Mouse (Mus musculus): Measurements from ENCODE around the gene Gna14.

The Gna14 gene

DNA sequence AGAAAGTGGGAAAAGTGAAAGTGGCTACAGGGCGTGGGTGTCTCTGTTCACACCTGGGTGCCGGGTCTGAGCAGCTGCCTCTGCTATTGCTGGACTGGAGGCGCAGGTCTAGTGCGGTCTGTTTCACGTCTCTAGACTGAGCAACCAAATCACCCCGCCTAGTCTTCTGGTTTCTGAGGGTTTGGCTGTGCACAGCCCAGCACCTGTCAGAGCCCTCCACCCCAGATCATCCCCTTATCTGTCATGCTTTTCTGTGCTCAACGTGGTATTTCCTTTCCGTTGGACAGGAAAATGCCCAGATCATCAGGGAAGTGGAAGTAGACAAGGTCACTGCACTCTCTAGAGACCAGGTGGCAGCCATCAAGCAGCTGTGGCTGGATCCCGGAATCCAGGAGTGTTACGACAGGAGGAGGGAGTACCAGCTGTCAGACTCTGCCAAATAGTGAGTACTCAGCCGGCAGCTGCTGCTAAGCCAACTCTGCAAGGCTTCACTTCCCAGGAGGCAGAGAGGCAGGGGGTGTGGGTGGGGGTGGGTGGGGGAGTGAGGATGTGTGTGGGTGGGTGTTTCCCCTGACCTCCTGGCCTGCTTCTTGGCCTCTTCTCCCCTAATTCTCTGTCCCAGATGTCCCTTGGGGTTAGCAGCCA is 163.2 kb downstream of the Gna14 start:
- peak; percentile 43 for DNase-seq

GRCm38 (mm10) chr19:16599298-16599970 is 163.9 kb downstream of the Gna14 start:
- DNase-seq: peak; percentile 83

- DNase-seq: no peak
Observed at GRCm38 (mm10) chr19:16602026-16602425, 166.5 kb downstream of the Gna14 start.

GRCm38 (mm10) chr19:16607634-16608033 is 172.1 kb downstream of the Gna14 start:
- no peak for DNase-seq

- DNase-seq: no peak
Observed at GRCm38 (mm10) chr19:16623154-16623553, 187.6 kb downstream of the Gna14 start.

- DNase-seq: no peak
Observed at GRCm38 (mm10) chr19:16624994-16625393, 189.4 kb downstream of the Gna14 start.

DNA sequence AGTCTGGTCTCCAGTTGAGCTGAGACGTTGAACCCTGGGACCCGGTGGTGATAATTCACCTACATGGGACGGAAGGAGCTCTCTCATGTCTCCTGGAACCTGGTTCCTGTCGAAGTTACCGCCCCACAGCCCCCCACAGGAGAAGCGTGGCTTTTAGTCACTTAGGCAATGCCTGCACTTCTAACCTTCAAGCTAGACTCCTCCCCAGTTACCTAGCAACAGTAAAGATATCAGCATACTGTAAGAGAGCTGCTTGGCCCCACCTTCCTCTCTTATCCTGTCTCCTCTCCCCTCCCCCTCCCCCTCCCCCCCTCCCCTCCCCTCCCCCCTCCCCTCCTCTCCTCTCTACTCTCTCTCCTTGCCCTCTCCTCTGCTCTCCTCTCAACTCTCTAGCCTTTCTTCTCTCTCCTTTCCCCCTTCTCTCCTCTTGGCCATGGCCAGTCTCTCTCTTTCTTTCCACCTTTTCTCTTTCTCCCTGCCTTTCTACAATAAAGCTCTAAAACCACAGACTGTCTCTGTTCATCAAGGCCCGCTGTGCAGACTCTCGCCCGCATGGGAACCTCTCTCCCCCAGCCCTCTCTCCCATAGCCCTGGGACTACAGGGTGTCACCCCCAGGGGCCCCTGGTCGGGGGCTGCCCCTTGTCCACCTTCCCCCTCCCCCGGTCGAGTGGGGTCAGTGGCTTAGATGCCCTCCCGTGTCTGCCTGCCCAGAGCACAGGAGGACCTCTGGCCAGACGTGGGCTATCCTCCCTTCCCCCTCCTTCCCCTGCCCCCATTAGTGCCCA is 190.2 kb downstream of the Gna14 start:
- DNase-seq: no peak
